Mouse (Mus musculus) effector memory CD4-positive, alpha-beta T cell, adult 5 months (primary cell): ENCODE measurements around the gene Klk10. TPM values are rescaled to one million over a fixed set of nuclear protein-coding genes. Genes with fewer than 3 reads are reported as not detected.

ENCODE experiments used
- polyA plus RNA-seq: library from polyadenylated mRNA; unstranded; fragments of 100-300 nt; shearing (Covaris generic); gene quantifications from one replicate; pipeline ENCODE4 v1.2.1, GENCODE M21; 2017

The Klk10 gene
- polyA plus RNA-seq, result not detected

GRCm38 (mm10) chr7:43780746-43781145 is at the start of gene Klk10:
Gene Klk10 (plus strand): TSS chr7:43781035.

GRCm38 (mm10) chr7:43768597-43768996 is 12.2 kb upstream of the Klk10 start, which contains the start of gene Klk12:
Gene Klk12 (plus strand): TSS chr7:43768897.

GRCm38 (mm10) chr7:43774364-43774763 is 6.5 kb upstream of the Klk10 start, which contains the start of gene Klk11:
Gene Klk11 (plus strand): TSS chr7:43774604.

GRCm38 (mm10) chr7:43791591-43791990 is 10.8 kb downstream of the Klk10 start, which contains the start of gene Klk9:
Gene Klk9 (plus strand): TSS chr7:43791891.

GRCm38 (mm10) chr7:43797333-43797769 is 16.5 kb downstream of the Klk10 start, which contains the start of gene Klk8:
Gene Klk8 (plus strand): TSS chr7:43797577.

GRCm38 (mm10) chr7:43810994-43811393 is 30.2 kb downstream of the Klk10 start, which contains the start of gene Klk7:
Gene Klk7 (plus strand): TSS chr7:43811294.

GRCm38 (mm10) chr7:43824199-43824598 is 43.4 kb downstream of the Klk10 start, which contains the start of gene Klk6:
Gene Klk6 (plus strand): TSS chr7:43824499.

Other genes with a start within 250 kb of the Klk10 start
- not detected for gene Cd33, start 236.6 kb upstream of the Klk10 start, polyA plus RNA-seq
- gene Zfp658, start 218.8 kb upstream of the Klk10 start, polyA plus RNA-seq, result 2.3 TPM
- 4.0 TPM for gene Zfp719, start 201.4 kb upstream of the Klk10 start, polyA plus RNA-seq
- not detected for gene Zfp819, start 173.9 kb upstream of the Klk10 start, polyA plus RNA-seq
- gene Ceacam18, start 146.3 kb upstream of the Klk10 start, polyA plus RNA-seq, result not detected
- gene Siglece, start 120.9 kb upstream of the Klk10 start, polyA plus RNA-seq, result 0.34 TPM
- 4.2 TPM for gene Ctu1, start 109.0 kb upstream of the Klk10 start, polyA plus RNA-seq
- gene Klk14, start 90.6 kb upstream of the Klk10 start, polyA plus RNA-seq, result not detected
- gene Klk13, start 68.5 kb upstream of the Klk10 start, polyA plus RNA-seq, result not detected
- not detected for gene Klk12, start 12.1 kb upstream of the Klk10 start, polyA plus RNA-seq
- gene Klk11, start 6.4 kb upstream of the Klk10 start, polyA plus RNA-seq, result not detected
- not detected for gene Klk9, start 10.9 kb downstream of the Klk10 start, polyA plus RNA-seq
- 48.5 TPM for gene Klk8, start 16.5 kb downstream of the Klk10 start, polyA plus RNA-seq
- not detected for gene Klk7, start 30.3 kb downstream of the Klk10 start, polyA plus RNA-seq
- gene Klk6, start 43.5 kb downstream of the Klk10 start, polyA plus RNA-seq, result not detected
- gene Klk5, start 60.9 kb downstream of the Klk10 start, polyA plus RNA-seq, result not detected
- gene Klk4, start 100.1 kb downstream of the Klk10 start, polyA plus RNA-seq, result not detected
- gene Klk15, start 152.7 kb downstream of the Klk10 start, polyA plus RNA-seq, result not detected
- gene Klk1b8, start 169.6 kb downstream of the Klk10 start, polyA plus RNA-seq, result not detected
- not detected for gene Klk1b1, start 185.7 kb downstream of the Klk10 start, polyA plus RNA-seq
- not detected for gene Klk1b9, start 195.0 kb downstream of the Klk10 start, polyA plus RNA-seq
- not detected for gene Klk1b11, start 214.8 kb downstream of the Klk10 start, polyA plus RNA-seq
- not detected for gene Klk1b26, start 231.1 kb downstream of the Klk10 start, polyA plus RNA-seq